Mouse (Mus musculus) embryo, embryonic 10 days (tissue): ENCODE measurements around the gene Pdcd6ip.

Source experiments
- DNase-seq: peaks from one replicate; pipeline ENCODE4 v3.0.0-alpha.2; 2015; ENCODE audit warnings: low spot score

Pdcd6ip gene

DNA sequence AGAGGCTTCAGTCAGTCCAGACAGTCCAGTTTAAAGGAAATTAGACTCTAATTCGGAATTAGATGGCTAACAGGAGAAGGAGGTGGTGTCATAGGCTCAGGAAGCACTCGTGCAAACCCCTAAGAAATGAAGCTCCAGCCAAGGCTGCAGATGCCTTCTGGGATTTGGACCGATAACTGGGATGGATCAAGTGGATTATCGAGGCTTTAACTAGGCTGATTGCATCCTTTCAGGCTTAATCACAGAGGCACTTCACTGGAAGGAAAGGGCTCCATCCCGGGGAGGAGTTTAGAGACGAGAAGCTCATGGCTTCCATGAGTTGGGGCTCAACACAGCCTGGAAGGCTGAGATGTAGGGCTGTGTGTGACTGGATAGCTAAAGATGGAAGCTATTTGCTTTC, 84.0 kb downstream of the Pdcd6ip start:
- DNase-seq = no peak

DNA sequence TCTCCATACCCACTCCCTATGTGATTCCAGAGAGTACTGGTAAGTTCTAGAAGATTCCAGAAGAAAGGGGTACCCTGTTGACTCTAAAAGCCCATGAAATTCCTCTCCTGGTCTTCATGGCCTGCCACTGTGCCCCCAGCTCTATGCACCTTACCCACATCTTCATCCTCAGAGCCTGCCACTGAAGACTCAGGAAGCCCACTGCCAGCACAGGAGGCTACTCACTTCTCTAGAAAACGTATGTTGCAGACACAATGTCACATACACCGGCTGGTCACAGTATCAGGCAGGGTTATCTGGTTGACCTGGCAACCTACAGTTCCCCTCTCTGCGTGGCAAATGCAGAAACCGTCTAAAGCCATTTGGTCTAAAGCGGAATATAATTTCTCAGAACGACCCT, 91.0 kb downstream of the Pdcd6ip start:
- no peak for DNase-seq

GRCm38 (mm10) chr9:113610776-113611175, 97.3 kb downstream of the Pdcd6ip start:
- DNase-seq = no peak

- DNase-seq = no peak
These were observed 105.9 kb downstream of the Pdcd6ip start for GRCm38 (mm10) chr9:113602140-113602539.
